Mouse (Mus musculus) ES-CJ7 (cell line): Measurements from ENCODE around the gene AI413582.

Experiments
- DNase-seq: peaks from one replicate; pipeline ENCODE4 v3.0.0; 2011; ENCODE audit warnings: low read depth, low spot score

Gene AI413582

DNA sequence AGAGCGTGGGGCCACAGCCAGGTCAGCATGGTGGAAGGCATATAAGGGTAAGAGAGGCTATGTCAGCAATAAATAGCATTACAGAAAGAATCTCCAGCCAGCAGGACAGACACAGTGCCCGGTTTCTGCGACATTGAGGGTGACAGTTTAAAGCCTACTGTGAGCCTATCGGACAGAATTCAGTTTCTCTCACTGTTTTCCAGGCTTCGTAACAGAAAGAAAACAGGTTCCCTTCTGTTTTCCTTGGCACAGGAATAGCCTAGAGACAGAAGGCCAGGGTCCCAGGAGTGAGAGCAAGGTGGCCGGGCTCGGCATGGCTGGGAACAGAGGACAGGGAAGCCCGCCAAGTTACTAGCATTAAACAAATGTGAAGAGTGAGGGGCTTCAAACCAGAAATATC lies 14.3 kb upstream of the AI413582 start:
- no peak for DNase-seq

DNA sequence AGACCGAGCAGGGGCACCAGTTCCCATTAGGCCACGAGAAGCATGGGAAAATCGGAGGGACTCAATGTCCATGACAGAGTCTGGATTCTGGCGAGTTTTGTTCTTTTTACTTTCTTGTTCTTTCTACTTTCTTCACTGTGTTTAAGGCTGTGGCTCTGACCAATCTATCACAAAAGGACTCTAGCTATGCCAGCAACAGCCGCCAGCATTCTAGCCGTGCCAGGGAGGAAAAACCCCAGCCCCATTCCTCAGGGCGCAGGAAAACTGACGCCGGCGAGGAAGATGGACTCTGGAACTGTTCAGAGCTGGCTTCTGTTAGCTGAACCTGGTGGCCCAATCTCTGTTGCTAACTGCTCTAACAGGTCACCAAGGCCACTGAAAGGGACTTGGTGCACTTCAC lies 12.9 kb upstream of the AI413582 start:
- DNase-seq = no peak

DNA sequence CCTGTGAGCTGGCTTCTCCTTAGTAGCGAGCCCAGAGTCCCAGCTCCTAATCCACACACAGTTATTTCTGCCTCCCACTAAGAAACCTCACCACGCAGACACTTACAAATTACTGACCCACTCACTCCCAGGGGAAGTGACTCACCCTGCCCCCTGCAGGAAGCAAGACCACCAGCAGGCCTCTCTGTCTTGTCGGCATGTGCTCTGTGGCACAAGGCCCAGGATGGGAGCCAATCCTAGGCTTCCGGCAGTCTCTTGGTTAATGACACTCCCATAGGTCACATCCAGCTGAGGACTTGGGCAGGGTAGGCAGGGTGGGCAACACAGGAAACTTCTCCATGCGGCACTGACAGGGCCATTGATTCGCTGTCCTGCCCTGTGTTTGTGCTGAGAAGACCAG lies 11.9 kb upstream of the AI413582 start:
- peak; percentile 72 for DNase-seq

DNA sequence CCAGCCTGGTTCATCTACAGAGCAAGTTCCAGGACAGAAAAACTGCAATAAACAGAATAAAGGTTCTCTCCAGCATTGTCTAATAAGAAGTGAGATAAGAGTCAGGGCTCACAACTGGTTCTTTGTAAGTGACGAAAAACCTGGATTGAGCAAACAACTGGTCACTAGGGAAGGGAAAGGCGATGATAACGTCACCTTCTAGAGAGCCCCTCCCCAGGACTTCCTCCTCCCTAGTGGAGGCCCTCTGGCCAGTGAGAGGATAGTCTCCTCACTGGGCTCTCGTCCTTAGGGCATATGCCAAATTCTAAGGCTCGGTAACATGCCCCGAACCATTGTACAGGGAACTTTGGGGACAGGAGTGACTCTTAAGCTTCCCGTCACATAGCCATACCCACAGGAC lies 10.5 kb upstream of the AI413582 start:
- no peak for DNase-seq

DNA sequence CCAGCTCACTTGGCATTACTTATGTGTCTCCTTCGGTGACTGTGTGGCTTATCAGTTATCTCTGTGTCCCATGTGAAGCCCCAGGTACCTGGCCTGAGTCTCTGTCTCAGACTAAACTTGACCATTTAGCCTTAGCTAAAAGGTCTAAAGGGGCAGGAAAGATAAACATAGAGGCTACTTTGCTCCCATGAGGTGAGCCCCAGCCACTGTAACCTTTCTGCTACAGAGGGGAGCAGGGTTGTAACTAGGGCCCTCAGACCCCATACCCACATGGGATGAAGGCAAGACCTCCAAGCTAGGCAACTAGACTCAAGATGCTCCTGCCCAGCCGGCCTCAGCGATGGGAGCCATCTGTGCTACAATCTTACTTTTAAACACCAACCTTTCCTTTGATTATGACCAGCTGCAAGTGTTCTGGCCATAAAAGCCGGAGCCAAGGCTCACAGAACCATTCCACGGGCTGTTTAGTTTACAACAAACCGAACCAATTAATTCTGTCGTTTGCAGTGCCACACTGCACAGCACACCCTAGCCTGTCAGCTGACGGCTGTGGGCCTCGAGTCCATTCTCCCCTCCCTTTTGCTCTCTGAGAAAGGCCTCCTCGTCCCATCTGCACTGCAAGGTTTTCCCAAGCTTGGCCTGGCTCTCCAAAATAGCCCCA lies 9.7 kb upstream of the AI413582 start:
- DNase-seq = no peak

DNA sequence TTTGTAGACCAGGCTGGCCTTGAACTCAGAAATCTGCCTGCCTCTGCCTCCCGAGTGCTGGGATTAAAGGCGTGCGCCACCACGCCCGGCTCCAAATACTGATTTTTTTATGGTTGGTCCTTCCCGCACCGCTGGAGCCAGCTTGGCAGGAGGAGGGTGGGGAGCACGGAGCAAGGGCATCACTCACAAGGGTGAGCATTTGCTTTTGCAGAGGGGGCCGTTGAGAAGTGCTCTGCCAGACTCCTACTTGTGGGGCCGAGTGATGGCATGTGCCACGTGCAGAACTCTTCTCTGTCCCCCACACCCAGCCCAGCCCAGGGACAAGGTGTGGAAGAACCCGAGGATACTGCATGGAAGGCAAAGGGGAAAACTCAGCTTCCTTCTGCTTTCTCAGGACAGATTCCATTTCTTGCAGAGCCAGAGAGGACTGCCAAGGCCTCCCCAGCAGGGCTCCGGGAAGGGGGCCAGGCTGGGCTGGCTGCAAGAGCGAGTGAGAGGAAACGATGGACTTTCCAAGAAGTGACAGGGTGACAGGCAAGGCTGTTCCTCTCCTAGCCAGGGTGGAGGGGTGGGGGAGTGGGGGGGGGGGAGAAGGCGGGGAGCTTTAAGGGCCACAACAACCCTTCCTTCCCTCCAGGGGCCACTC lies 9.0 kb upstream of the AI413582 start:
- no peak for DNase-seq

DNA sequence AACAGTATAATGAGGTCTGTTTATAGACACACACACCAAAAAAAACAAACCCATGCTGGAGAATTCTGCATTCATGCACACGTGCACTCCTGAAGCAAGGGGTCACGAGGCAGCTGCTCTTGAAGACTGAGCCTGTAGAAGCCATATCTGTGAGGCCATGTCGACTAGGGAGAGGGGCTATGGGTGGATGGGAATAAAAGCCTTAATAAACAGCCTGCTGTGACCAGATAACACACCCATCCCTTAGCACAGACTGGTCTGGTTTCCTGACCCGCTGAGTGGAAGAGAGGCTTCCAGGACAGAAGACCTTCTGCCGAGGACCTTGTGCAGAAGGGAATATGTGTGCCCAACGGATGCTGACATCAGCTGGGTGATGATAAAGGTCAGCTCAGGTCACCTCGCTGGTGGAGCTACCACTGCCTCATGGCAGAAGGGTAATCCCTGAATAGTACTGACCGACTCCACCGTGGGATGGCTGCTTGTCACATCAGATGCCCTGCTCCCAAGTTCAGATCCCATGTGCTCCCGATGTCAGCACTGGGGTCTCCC lies 8.3 kb upstream of the AI413582 start:
- no peak for DNase-seq

DNA sequence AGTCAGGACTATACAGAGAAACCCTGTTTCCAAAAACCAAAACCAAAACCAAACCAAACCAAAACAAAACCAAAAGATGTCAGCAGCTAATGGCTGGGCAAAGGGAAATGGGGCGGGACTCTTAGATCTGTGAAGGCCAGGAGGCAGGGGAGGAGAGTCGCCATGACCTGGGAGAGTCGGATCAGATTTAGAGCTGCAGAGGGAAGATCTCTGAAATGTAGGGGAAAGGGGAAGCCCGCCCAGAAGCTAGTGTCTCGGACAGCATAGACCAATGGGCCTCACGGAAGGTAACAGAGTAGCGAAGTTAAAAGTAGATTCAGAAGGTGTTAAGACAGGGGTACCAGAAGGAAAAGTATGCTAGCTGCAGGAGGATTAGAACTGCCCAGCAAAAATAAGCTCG lies 5.8 kb upstream of the AI413582 start:
- no peak for DNase-seq

DNA sequence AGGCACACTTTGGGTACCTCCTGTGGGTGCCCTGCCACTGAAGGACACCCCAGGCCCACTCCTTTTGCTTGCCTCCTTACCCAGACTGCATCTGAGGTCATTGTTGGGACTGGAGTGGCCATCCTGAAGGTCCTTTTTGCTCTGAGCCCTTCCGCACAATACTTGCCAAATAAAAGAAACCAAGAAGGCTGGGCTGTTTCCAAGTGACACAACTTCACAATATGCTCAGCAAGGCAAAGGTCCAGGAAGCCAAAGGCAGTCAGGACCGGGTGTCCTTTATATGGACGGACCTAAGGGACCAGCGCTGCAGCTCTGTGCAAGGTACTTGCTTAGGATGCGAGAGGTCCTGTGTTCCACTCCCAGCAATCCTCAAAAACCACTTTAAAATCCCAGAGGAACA lies 2.7 kb upstream of the AI413582 start:
- no peak for DNase-seq

DNA sequence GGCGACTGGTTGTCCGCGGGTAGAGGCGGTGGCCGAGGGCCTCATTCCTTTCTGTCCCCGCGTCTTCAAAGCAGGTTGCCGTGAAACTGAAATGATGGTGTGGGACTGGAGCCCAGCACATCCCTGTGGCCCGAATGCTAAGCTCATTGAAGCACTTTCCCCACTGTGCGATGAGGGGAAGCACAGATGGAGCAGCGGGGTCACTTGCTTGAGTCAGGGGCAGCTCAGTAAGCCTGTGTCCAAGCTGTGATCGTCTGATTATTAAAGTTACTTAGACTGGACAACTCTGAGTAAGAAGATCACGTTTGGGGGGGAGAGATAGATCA lies 349 bp upstream of the AI413582 start:
- no peak for DNase-seq

DNA sequence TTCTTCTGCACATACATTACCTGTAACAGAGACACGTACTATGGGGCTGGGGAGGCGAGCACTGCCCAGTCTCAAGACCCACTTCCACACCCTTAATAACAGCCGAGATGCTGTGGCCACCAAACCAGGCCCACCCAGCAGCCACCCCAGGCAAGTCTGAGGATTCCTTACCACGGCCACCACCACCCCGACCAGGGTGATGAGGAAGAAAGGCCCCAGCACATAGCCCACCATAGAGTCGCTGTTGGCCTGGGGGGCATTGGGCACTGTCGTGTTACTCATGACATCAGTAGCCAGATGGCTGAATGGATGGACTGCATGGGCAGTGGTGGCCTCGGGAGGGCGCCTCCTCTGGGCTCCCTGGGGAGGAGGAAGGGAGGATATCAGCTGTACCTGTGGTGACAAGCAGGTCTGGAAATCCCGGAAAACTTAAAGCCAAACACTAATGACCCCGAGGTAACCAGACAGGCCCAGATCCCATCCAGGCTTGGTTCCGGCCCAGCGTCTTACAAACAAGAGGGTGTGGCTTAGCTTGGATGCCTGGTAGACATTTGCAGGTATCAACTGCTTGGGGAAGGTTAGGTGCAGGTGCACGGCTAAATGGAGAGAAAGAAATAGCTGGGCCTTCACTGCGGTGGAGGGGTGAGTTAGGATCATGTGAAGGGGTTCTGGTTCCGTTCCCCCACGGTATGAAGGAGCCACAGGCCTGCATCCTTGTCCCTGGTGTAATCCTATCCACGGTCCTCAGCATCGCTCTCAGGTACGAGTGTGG lies 979 bp downstream of the AI413582 start:
- peak; percentile 59 for DNase-seq

DNA sequence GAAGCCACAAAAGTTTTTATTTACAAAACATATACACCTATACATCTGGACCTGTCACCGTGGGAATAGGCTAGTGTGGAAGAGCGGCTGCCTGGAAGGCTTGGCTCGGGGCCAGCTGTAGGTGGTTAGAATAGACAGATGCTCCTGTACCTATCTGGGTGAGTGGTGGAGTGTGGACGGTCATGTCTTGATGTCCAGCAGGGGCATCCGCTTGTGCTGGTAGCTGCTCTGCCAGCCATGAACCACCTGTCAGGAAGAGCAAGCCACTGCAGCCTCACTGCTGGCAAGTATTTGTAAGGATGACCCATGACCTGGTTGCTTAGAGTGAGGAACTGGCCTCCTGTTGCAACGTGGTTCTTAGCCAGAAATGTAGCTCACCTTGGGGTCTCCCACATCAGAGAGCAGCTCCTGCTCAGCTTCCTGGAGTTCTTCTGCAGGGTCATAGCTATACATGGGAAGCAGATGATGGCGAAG lies 1.7 kb downstream of the AI413582 start:
- DNase-seq = no peak

DNA sequence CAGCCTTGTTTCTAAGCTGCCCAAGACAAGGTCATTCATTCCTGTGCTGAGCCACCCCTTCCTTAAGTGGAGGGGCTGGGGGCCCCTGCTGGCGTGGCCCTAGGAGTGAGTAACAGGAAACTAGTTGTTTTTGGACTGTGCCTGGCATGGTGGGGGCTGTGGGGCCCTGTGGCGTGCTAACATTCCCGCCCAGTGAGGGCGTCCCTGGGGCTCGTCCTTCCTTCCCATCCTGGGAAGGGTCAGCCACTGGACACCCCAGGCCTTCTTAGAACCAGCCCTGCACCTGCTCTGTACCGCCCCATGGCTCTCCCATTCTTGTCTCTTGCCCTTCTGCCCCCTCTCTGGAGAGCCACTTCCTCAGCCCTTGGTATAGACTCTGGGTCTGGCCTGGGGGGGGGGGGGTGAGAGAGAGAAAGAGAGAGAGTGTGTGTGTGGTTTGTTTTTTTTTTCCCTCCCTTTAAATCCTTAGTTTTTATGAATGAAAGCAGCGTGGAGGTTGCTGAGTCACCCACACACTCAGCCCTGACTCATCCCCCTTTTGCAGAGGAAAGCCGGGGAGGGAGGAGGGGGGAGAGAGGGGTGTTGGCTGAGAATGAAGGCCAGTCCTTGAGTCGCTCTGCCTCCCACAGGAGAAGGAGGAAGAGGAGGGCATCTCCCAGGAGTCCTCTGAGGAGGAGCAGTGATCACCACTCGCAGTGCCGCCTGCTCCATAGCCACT lies 3.6 kb downstream of the AI413582 start:
- DNase-seq = peak; percentile 51

DNA sequence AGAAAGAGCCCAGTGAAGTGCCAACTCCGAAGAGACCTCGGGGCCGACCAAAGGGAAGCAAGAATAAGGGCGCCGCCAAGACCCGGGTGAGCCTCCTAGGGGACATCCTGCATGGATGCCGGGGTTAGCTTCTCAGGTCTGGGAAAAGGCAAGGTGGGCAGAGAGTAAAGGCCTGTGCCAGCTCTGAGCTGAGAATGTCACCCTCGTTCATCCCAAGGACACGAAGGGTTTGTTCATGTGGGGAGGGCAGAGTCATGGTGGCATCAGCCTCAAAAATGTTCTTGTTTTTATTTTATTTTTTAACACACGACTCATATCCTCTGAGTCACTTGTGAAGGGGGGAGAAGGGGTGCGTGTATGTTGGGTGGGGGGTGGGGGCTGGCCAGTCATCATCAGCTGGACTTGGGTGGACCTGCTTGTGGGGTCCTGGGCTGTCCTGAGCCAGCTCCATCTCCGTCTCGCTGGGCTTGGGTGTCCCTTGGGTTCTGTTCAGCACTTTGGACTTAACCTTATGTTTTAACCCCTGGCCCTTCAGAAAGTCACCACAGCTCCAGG lies 4.6 kb downstream of the AI413582 start:
- DNase-seq = no peak

DNA sequence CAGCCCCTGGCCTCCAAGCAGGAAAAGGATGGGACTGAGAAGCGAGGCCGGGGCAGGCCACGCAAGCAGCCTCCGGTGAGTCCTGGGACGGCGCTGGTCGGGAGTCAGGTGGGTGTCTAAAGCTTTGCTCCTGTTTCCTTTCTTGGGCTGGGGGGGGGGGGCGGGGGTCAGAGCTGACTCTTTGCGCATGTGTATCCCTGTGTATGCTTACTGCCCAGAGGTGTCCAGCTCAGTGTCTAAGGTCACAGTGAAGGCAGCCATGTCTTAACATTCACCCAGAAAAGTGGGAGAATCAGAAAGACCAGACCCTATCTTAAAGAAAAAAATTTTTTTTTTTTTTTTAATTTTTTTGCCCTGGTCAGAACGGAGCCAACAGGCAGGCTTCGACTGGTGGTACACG lies 6.0 kb downstream of the AI413582 start:
- no peak for DNase-seq

DNA sequence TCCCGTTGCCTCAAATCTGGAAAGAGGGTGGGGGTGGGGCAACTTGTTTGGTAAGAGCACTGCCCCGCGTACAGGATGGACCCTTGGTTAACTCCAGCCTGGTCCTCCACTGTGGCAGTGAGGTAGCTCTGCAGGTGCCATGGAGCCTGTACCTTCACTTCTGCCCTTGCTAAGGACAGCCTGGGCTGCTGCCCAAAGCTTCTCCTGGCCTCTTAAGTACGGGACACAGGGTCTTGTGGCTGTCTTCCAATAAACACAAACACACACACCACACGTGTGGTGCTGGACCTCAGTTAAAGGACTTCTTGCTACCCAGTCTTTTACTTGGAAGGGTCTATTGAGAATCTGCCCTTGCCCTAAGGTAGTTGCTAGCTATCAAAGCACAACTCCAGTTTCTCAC lies 6.7 kb downstream of the AI413582 start:
- no peak for DNase-seq

DNA sequence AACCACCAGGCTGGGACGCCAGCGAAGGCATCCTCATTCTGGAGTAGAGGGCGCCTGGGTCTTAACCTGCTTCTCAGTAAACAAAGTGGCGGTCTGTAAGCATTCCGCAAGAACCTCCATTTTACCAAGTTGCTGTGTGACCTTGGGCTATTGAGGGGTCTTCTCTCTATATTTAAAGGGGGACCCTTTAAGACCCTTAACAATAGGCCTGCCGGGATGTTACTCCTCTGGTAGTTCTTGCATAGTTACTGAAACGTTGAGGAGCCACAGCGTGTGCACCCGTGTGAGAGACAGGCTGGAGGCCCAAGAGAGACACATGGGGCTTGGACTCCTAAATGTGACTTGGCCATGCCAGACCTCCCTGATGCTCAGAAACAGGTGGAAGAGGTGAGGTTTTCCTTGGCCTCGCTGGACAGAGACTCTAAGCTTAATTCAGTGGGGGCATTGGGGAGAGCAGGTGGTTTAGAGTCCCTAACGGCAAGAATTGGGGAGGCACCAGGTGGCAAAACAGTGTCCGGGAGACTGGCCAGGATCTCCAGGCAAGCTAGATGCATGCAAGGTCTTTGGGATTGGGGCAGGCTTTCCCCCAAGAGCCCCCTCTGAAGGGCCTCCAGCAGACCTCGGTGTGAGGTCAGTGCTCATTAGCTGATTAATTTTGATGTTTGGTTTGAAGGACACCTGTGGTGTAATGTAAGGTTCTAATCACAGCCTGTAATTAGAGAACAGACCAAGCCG lies 7.5 kb downstream of the AI413582 start:
- DNase-seq = no peak

DNA sequence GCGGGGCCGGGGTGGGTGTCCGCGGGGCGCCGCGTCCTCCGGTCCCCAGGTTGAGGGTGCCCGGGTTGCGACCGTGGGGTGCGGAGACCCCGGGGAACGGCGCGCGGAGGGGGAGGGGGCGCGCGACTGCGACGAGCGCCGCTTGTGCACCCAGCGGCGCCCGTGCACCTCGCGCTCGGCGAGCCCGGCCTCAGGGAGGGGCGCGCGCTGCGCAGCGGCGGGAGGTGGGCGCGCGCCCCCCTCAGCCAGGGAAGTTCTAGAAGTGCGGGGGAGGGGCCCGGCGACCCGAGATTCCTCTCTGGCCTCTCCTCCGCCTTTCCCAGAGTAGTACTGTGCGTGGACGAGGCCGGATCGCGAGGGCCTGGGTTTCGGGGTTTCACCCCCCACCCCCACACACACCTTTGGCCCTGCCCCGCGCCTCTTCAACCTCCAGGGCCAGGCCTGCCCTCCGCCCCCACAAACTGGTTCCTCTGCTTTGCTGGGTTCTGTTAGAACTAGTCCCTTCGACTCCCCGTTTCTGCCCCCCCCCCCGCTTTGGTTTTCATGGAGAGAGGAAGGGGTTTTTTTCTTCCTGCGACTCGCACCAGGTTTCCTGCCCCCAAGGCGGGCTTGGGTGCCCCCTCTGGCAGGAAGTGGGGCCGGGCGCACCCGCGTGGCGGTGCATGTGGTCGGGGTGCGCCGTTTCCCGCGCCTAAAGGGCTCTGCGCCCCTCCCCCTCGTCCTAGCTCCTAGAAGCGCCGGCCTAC lies 8.2 kb downstream of the AI413582 start:
- DNase-seq = peak; percentile 86

DNA sequence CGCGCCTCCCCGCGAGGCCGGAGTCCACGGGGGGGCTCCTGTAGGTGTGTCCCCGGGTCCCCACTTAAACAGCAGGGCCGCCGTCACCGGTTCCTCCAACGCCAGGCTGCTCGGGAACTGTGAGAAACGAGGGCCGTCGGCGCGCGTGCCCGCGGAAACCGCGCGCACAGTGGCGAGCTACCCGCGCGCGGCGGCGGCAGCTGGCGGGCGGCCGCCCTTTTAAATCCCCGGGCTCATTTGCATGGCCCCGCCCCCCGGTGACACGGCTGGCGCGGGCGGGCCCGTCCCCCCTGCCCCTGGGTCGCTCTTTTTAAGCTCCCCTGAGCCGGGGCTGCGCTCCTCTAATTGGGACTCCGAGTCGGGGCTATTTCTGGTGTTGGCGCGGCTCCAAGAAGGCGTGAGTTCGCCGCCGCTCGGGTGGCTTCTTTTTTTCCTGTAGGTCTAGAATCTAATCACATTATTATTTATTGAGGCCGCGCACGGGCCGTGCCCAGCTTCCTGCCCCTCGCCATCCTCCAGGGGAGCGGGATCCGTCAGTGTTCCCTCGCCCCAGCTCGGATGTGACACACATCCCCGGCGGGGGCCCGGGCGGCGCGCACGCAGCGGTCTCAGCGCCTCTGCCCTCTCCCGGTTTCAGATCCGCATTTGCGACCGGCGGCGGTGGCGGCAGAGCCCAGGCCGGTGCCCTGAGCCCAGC lies 9.1 kb downstream of the AI413582 start, which contains the start of gene Hmga1:
Gene Hmga1, plus strand, starts transcription at position 183 of the 697 bp plus-strand sequence.
- DNase-seq = peak; percentile 92
